Mouse (Mus musculus): ENCODE measurements at regions not wholly inside any gene's neighbourhood (a gene's known extent, or its start where the extent isn't known, plus 50 kb on each side); places are given as distances from the start of the nearest gene placed in this dataset.
A peak's percentile ranks its signal among the peaks of the same experiment; 100 is the strongest.
"Not testable (repeated sequence)": the region's sequence is repeated elsewhere in the genome, so short reads cannot be mapped to it uniquely, and the experiment has no call there.

GRCm38 (mm10) chr16:49430296-49430695 is 268.7 kb upstream of the Ift57 start:
- no peak for DNase-seq

GRCm38 (mm10) chr16:49431902-49432301 is 267.1 kb upstream of the Ift57 start:
- DNase-seq = no peak

- no peak for DNase-seq
Observed at GRCm38 (mm10) chr16:49441225-49441624, 257.8 kb upstream of the Ift57 start.

GRCm38 (mm10) chr16:49447356-49447755 is 251.7 kb upstream of the Ift57 start:
- DNase-seq = not testable (repeated sequence)

GRCm38 (mm10) chr16:49493881-49494280 is 205.2 kb upstream of the Ift57 start:
- no peak for DNase-seq

- DNase-seq = no peak
Observed at GRCm38 (mm10) chr16:49497521-49498010, 201.5 kb upstream of the Ift57 start.

GRCm38 (mm10) chr16:49500818-49501217 is 198.2 kb upstream of the Ift57 start:
- DNase-seq = peak in 1 of 2 experiments; percentile 26

- DNase-seq = peak; percentile 29 to 41
Observed at GRCm38 (mm10) chr16:49503897-49504413, 195.1 kb upstream of the Ift57 start.

- no peak for DNase-seq
Observed at GRCm38 (mm10) chr16:49504669-49505068, 194.4 kb upstream of the Ift57 start.

GRCm38 (mm10) chr16:49505271-49505670 is 193.8 kb upstream of the Ift57 start:
- peak; percentile 40 to 63 for DNase-seq

- DNase-seq = no peak
Observed at GRCm38 (mm10) chr16:49518844-49519243, 180.2 kb upstream of the Ift57 start.

GRCm38 (mm10) chr16:49520411-49520810 is 178.6 kb upstream of the Ift57 start:
- DNase-seq = no peak

GRCm38 (mm10) chr16:49521685-49522084 is 177.3 kb upstream of the Ift57 start:
- DNase-seq = no peak

GRCm38 (mm10) chr16:49522576-49522975 is 176.5 kb upstream of the Ift57 start:
- no peak for DNase-seq

GRCm38 (mm10) chr16:49528618-49529017 is 170.4 kb upstream of the Ift57 start:
- DNase-seq = not testable (repeated sequence)

GRCm38 (mm10) chr16:49529060-49529459 is 170.0 kb upstream of the Ift57 start:
- no peak for DNase-seq

GRCm38 (mm10) chr16:49530051-49530450 is 169.0 kb upstream of the Ift57 start:
- DNase-seq = no peak

GRCm38 (mm10) chr16:49532071-49532686 is 166.9 kb upstream of the Ift57 start:
- no peak for DNase-seq

GRCm38 (mm10) chr16:49533498-49533998 is 165.5 kb upstream of the Ift57 start:
- DNase-seq = no peak

- no peak for DNase-seq
Observed at GRCm38 (mm10) chr16:49550231-49550630, 148.8 kb upstream of the Ift57 start.

- DNase-seq = no peak
Observed at GRCm38 (mm10) chr16:49570031-49570430, 129.0 kb upstream of the Ift57 start.

- DNase-seq = peak in 1 of 2 experiments; percentile 11
Observed at GRCm38 (mm10) chr16:49572485-49573170, 126.4 kb upstream of the Ift57 start.

- DNase-seq = no peak
Observed at GRCm38 (mm10) chr16:49573171-49573517, 125.9 kb upstream of the Ift57 start.

- peak in 1 of 2 experiments; percentile 23 for DNase-seq
Observed at GRCm38 (mm10) chr16:49578976-49579375, 120.1 kb upstream of the Ift57 start.
